Mouse (Mus musculus): ENCODE measurements at regions not wholly inside any gene's neighbourhood (a gene's known extent, or its start where the extent isn't known, plus 50 kb on each side); places are given as distances from the start of the nearest gene placed in this dataset.

DNA sequence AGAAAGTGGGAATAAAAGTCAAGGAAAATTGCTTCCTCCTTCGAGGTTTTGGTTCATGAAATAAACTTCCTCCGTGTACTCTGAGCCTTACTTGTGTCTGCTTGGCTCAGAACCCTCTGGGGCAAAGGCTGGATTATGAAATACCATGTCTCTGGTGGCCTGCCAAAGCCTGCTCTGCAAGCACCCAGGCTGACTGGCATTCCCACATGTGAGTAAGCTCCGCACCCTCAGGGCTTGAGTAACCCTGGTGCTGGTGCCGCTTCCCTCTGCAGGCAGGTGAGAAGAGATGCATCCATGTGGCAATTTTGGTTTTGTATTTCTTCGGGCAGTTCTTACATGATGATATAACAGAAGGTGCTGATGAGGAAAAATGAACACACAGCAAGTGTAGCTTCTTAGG lies 66.0 kb downstream of the Nr2f2 start:
- no peak for DNase-seq (ENCODE audit: extremely low spot score in 1 of 2, low spot score in 1 of 2)

DNA sequence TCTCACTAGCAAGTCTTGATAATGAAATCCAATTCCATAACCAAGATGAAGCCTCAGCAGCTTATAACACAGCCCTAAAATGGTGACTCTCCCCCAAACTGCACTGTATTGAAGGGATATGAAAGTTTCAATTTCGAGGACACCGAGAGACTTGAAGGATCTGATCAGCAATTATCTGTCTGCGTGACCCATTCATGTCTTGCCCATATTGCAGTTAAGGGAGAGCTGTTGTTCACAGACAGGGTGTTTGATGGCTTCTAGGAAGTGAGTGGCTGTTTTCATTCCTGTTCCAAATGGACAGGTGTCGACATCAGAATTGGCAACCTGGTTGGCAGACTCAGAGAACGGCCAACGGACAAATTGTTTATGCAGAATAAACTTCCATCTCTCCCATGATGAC lies 75.1 kb downstream of the Nr2f2 start:
- DNase-seq (ENCODE audit: extremely low spot score in 1 of 2, low spot score in 1 of 2) = no peak

DNA sequence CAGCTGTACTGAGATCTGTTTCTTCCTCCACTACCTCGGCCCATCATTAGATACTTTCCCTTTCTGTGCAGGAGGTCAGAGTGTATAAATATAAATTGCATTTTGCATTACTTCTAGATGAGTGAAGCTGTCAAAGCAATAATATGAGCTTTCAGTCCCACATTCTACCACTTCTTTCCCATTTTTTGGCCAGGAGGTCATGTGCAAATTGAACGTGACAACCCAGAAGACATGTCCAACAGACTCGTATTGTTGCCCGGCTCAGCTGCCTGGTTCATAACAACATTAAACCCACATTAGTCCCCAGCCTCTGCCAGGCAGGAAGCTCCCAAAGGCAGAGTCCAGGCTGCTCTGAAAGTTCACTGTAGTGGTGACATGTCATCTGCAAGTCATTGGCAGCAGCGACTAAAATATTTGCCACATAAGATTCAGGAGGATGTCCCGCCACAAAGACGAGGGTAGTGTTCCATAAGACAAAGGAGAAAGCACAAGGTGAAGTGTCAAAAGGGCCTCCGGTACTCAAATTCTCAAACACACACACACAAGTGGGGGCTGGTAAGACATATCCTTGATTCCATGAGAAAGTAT lies 75.7 kb downstream of the Nr2f2 start:
- DNase-seq (ENCODE audit: extremely low spot score in 1 of 2, low spot score in 1 of 2) = no peak

DNA sequence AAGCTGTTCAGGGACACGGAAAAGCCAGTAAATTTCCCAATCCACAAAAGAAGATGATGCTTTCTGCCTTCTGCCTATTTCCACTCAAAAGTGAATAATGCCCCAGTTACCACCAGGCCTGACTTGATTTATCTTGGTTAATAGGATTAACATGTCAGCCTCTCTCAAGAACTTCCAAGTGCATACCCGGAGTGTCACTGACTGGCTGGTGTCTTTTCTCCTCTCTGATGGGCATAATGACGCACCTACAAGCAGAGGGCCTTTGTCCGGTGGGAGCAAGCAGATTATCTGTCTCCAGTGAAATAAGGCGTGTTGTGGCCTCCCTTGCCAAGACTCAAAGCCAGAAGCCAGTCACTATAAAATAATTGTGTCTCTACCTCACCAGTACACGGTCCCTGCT lies 76.3 kb downstream of the Nr2f2 start:
- DNase-seq (ENCODE audit: extremely low spot score in 1 of 2, low spot score in 1 of 2) = no peak

DNA sequence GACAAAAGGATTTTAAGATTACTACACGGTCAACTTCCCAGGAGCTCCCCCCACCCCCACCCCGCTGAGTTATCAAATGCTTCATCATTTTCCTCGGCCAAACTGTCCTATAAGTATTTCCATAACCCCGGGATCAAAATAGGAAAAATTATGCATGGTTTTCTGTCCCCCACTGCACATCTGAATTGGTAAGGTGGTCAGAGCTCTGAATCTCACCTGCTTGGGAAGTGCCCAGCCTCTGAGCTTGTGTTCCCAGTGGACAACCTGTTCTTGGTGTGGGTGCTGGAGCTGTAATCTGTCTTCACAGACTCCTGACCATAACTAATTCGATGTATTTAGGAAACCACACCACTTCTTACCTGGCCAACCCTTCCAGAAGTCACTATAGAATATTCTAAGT lies 77.9 kb downstream of the Nr2f2 start:
- no peak for DNase-seq (ENCODE audit: extremely low spot score in 1 of 2, low spot score in 1 of 2)

DNA sequence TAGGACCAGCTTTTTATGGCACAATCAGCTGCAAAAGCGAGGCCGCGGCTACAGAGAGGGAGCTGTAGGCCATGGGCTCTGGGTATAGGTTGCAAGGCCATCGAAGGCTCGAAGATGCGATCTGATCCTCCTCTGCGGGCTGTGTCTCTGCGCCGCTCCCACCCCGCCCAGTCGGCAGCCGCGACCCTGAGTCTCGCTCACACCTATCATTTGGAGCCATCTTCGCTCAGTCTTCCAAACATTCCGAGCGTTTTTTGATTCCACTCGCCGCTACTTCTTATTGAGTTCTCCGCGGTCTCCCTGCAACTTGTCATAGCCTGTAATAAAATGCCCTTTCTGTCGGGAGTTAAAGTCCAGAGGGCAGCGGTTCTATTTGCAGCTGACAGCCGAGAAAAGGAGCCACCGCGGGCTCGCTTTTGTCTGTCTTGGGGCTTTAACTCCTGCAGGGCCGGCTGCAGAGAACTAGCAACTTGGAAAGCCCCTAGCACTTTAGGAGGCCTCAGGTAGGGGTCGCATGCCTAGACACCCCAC lies 78.6 kb downstream of the Nr2f2 start:
- no peak for DNase-seq (ENCODE audit: extremely low spot score in 1 of 2, low spot score in 1 of 2)

DNA sequence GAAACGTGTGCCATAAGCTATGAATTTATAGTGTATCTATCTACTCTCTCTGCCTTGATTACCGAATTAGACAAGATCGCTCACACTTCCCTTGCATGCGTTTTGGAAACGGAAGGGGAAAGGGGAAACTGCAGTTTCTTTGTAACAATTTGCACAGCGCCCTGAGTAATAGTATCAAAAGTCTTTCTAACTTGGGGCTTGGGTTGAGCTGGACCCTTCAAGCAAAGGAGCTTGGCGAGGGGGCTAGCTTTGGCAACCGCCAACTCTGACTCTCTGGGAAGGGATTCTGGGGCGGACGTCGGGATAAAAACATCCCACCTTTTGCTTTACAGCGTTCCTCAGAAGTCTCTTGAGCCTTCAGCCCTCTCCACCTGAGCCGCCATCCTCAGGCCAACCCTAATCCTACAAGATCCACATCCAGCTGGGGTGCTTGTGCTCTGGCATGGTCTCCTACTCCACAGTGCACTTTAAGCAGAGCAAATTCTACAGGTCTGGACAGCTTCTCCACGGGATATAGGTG lies 79.6 kb downstream of the Nr2f2 start:
- no peak for DNase-seq (ENCODE audit: extremely low spot score in 1 of 2, low spot score in 1 of 2)

DNA sequence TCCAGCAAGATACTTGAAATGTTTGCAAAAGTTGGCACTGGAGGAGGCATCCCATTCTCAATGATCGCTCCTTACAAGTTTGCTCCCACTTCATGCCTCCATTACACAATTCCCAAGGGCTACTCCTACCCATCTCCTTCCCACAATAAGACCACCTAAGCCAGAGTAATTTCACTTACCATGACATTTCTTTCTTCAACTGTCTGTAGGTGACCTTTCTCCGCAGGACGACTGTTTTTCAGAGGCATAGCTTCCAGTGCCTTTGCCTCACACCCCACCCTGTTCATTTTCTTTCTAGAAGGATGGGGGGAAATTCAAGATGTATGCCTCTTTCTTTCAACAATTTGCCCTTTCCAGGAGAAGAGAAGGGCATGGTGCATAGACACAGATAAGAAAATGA lies 81.2 kb downstream of the Nr2f2 start:
- no peak for DNase-seq (ENCODE audit: extremely low spot score in 1 of 2, low spot score in 1 of 2)

DNA sequence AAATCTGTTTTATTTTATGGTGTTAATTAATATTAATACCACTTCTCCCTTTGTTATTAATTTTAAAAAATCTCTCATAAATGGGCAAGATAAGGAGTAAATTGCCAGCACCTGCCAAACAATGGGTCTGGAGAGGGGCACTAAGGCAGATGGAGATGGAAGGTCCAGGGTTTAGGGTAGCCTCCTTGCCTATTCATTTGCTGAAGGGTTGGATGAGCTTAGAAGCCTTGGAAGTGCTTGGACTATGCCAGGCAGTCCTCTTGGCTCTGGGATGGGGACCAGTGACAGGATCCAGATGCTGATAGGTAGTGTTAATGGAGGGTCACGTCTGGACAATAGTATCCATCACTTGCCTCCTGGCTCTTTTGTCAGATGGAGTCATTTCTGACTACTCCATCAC lies 82.7 kb downstream of the Nr2f2 start:
- DNase-seq (ENCODE audit: extremely low spot score in 1 of 2, low spot score in 1 of 2) = no peak

DNA sequence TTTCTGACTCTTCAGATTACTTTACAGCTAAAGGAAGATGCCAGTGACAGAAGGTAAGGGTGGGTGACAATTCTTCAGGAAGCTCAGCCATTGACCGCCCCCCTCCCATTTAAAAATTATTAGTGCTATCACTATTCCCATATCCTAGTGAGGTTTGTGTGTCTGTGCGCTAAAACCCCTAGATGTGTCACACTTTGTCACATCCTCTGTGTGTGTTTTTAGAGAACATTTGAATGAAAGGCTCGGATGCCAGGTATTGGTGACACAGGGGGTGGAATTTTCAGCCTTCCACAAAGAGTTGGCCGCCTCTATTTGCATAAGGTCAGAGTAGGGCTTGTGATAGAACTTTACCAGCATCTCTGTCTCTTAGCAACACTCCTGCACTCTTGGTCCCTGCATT lies 83.4 kb downstream of the Nr2f2 start:
- no peak for DNase-seq (ENCODE audit: extremely low spot score in 1 of 2, low spot score in 1 of 2)

DNA sequence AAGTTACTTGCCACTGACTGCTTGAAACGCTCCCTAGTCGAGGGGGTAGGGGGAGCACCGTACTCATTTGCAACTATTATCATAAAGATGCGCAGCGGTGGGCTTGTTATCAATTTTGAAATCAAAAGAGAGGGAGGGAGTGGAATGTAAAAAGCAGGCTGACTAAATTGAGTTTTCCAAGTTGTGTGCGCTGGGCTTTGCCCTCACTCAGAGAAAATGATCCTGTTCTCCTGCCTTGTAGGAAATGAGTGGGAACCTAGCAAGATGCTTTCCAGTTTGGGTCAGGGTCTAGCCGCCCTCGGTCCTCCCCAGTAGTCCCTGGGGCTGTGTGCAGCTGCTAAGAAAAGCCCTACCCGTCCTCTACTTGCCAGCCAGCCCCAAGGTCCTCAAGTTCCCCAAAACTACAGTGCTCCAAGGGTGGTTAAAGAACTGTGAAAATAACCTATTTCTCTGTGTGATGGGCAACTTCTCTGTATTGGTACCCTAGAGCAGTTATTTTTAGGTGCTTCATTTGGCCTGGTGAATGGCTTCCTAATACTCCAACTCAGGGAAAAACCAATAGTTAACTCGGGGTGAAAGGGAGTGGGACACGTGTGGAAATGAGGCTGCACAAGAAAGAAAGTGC lies 84.5 kb downstream of the Nr2f2 start:
- DNase-seq (ENCODE audit: extremely low spot score in 1 of 2, low spot score in 1 of 2) = no peak

DNA sequence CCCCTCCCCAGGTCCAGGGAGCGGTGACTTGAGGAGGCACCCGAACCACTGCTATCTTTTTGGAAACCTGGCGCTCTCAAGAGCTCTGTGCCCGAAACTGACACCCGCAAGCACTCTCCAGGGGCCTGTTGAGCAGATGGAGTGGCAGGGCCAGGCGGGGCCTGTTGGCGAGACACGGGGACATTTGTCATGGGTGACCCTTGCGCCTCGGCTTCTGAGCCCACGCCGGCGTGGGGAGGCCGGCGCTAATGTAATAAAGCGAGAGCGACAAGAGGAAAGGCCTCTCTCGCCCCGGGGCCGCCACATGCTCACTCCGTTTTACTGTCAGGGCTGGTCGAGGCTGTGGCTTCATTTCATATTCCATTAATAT lies 85.2 kb downstream of the Nr2f2 start:
- DNase-seq (ENCODE audit: extremely low spot score in 1 of 2, low spot score in 1 of 2) = no peak

DNA sequence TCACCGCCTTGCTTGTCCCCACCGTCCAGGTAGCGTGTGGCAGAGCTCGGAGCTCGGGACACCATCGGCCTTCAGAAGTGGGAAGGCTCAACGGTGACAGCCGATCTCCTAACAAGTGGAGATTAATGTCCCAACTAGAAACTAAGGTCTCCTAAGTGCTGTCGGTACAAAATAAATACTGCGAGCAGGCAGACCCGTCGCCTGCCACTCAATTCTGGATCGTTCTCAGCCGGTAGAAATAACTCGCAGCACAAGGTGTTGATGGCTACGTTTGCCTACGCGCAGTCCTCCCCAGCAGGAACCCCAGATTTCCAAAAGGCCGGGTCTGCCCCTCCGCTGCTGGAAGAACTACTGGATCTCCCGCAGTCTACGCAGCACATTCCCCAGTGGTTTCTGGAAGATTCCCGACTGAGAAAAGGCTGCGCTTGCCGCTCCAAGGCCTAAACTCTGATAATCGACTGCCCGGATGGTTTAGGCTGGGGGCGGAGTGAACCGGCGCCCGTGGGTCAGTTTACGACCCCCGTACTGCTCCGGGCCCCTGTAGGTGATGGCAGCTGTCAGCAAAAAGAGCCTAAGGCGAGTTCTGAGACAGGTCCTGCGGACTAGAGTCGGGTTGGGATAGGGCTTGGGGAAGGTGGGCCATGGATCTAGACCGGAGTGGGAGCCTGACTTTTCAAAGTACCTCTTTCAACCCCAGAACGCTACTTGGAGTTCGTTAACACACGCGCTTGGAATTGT lies 85.7 kb downstream of the Nr2f2 start:
- DNase-seq (ENCODE audit: extremely low spot score in 1 of 2, low spot score in 1 of 2) = no peak

DNA sequence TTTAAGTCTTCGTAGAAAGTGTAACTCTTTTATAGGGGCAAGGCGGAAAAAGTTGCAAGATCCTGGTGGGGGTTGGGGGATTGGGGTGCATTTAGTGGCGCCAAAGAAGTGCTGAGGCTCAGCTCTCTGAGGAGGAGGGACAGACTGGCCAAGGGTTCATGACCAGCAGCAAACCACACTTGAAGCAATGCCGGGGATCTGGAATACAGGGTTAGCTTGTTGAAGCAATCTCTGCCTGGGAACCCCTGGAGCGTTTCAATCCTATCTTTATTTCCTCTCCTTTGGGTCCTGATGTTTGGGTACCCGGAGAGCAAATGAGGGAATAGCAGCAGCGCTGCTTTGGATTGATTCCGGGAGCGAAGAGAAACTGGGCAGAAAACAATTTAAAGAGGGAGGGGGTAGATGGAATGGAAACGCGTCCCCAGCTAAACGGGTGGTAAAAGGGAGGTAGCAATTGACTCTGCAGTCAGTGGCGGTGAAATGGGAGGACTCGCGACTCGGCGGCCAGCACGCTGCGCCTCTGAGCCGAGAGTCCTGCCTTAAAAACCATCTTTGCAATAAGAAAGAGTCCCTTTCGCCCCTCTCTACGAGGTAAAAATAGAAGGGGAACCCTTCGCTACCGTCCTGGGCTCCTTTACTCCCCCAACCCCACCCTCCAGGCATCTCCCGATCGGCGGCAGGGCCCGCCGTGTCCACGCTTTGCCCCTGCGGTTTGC lies 86.5 kb downstream of the Nr2f2 start:
- DNase-seq (ENCODE audit: extremely low spot score in 1 of 2, low spot score in 1 of 2) = no peak

DNA sequence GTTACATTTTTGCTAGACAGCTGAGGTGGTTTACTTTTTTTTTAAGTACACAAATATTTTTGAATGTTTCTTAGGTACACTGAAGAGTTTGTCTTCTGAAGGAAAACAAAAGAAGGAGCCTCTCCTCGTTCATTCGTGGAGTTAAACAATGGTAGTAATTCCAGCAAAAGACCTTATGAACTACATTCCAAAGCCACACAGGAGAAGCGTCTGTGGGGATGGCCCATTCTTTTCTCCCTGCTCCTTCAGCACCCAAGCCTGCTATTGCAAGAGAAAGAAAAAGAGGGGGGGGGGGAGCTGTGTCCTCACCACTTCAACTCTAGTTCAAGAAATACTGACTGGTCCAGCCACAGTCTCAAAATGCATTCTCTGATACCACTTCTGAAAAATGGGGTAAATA lies 87.4 kb downstream of the Nr2f2 start:
- no peak for DNase-seq (ENCODE audit: extremely low spot score in 1 of 2, low spot score in 1 of 2)

DNA sequence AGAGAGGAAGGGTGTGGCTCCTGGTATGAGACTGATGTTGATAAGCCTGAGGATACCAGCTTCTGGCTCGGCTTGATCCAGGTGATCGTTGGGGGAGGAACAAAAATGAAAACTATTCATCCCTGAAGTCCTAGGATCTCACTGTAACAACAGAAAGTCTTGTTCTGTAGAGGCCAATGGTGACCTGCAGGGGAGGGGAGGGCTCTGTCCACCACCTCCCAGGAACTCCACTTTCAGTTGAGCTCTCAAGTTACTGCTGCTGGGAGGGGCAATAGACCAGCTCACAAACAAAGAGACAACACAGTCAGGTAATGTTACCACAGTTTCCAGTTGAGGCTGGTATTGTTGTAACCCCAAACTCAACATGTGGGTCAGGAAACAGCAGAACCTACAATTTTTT lies 90.5 kb downstream of the Nr2f2 start:
- DNase-seq (ENCODE audit: extremely low spot score in 1 of 2, low spot score in 1 of 2) = no peak

DNA sequence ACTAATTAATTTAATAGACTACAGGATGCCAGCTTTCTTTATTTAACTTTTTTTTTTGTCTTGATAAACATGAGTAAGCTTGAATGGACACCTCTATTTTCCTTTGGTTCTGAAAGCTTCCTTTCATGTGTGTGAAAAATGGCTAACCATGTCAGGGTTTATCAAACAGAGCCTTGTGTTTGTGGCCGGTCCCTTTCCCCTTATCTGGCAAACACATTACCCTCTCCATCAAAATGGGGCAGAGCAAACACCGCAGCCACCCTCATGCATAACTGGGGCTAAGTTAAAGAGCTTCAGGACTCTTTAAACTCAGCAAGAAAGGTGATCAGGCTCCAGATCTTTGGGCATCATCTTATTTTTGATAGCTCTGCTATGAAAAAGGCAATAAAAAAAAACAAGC lies 92.2 kb downstream of the Nr2f2 start:
- no peak for DNase-seq (ENCODE audit: extremely low spot score in 1 of 2, low spot score in 1 of 2)

DNA sequence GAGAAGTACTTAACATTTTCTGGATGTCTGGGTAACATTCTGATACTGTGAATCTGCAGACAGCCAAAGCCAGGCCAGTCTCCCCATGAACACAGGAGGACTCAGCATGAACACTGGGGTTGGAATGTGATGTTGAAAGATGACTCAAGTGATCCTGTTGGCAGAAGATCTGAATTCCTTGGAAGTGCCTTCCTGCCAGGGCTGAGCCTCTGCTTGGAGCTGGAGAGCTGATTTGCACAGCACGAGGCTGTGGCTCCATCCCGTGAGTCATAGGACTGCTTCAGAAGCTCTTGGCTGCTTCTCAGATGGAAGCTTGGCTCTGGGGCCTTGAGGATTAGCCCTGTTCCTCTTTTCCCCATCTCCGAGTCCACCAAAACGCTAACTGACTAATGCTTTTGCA lies 99.5 kb downstream of the Nr2f2 start:
- peak; percentile 1 to 26 for DNase-seq (ENCODE audit: extremely low spot score in 1 of 2, low spot score in 1 of 2)

DNA sequence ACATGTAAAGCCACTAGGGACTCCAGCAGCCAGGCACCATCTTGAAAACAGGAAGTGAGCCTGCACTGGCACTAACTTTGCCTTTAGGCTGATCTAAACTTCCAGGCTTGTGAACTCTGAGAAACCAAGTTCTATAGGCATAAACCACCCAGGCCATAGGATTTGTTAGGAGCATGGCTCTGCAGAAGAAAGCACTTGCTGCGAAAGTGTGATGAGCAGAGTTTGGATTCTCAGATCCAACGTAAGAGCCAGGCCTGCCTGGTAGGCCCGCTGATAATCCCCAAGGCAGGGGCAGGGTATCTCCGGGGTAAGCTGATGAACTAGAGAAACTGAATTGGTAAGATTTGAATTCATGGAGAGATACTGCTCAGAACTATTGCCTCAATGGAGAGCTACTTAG lies 109.7 kb downstream of the Nr2f2 start:
- no peak for DNase-seq (ENCODE audit: extremely low spot score in 1 of 2, low spot score in 1 of 2)

DNA sequence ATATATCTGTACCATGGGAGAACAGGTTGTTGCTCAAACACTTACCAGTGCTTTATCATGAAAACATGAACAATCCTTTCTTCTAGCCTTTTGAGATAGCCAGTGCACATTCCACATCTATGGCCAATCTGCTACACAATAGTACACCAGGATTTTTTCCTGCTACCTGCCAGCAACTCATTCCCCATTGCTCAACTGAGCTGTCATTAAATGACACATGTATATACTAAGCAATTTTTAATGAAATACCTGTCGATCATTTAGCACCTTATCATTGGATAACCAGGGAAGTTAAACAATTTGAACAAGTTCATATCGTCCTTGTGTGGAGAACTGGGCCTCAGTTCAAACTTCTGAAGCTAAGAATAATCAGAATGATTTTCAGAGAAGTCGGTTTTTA lies 111.5 kb downstream of the Nr2f2 start:
- no peak for DNase-seq (ENCODE audit: extremely low spot score in 1 of 2, low spot score in 1 of 2)

DNA sequence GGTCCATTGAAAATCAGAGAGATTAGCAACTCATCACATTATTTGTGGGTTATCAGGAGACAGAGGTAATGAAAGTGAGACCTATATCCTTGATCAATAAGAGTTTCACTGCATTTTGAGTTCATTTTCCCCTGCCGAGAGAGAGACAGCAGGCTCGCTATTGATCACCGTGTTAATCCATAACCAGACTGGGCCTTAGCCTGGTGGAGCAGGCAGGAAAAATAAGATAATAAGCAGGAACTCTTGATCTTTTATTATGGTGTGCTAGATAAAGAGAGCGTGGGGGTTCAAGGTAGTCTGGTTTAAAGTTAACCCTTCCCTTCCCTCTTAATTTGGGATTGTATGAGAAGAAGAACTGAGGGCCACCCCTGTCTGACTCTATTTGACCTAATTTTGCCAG lies 113.3 kb downstream of the Nr2f2 start:
- no peak for DNase-seq (ENCODE audit: extremely low spot score in 1 of 2, low spot score in 1 of 2)
